Mouse (Mus musculus) mature B cell (primary cell): ENCODE data around the gene Etfb.
"Not testable (repeated sequence)": the region's sequence is repeated elsewhere in the genome, so short reads cannot be mapped to it uniquely, and the experiment has no call there.

ENCODE experiments used
- in situ Hi-C: fragments of 300-500 bp; cut with MboI; formaldehyde crosslinking; loops from 2 replicates; pipeline ENCODE4 v1.14.3; 2019

Etfb gene

GRCm38 (mm10) chr7:43443917-43444293, at the start of gene Etfb, which contains the start of gene Gm45233:
Etfb (plus strand) TSS chr7:43444083.
Gm45233 (plus strand) TSS chr7:43444128.
- in situ Hi-C loops: no loop called here

- in situ Hi-C loops: no loop called here
Measured at GRCm38 (mm10) chr7:43399501-43399900, 44.4 kb upstream of the Etfb start.

- in situ Hi-C loops: no loop called here
Measured at GRCm38 (mm10) chr7:43402718-43403117, 41.2 kb upstream of the Etfb start.

- in situ Hi-C loops: no loop called here
Measured at GRCm38 (mm10) chr7:43407573-43407972, 36.3 kb upstream of the Etfb start.

- in situ Hi-C loops: no loop called here
Measured at GRCm38 (mm10) chr7:43408131-43408553, 35.7 kb upstream of the Etfb start, which contains the start of gene Siglecg. Siglecg (plus strand) TSS chr7:43408204.

GRCm38 (mm10) chr7:43409084-43409483, 34.8 kb upstream of the Etfb start:
- in situ Hi-C loops: no loop called here

GRCm38 (mm10) chr7:43411724-43412123, 32.2 kb upstream of the Etfb start:
- in situ Hi-C loops: not testable (repeated sequence)

GRCm38 (mm10) chr7:43417298-43417697, 26.6 kb upstream of the Etfb start:
- in situ Hi-C loops: no loop called here

GRCm38 (mm10) chr7:43422995-43423617, 20.8 kb upstream of the Etfb start:
- in situ Hi-C loops: no loop called here

GRCm38 (mm10) chr7:43423991-43424625, 19.8 kb upstream of the Etfb start:
- in situ Hi-C loops: no loop called here

GRCm38 (mm10) chr7:43427406-43427805, 16.5 kb upstream of the Etfb start, which contains the start of gene Lim2:
Lim2 (plus strand) TSS chr7:43427670.
- in situ Hi-C loops: no loop called here

- in situ Hi-C loops: no loop called here
Measured at GRCm38 (mm10) chr7:43429500-43429899, 14.4 kb upstream of the Etfb start.

- in situ Hi-C loops: no loop called here
Measured at GRCm38 (mm10) chr7:43432891-43433290, 11.0 kb upstream of the Etfb start.

- in situ Hi-C loops: no loop called here
Measured at GRCm38 (mm10) chr7:43434676-43435075, 9.2 kb upstream of the Etfb start.

- in situ Hi-C loops: no loop called here
Measured at GRCm38 (mm10) chr7:43436341-43437255, 7.3 kb upstream of the Etfb start, which contains the start of gene Nkg7. Nkg7 (plus strand) TSS chr7:43437073.

GRCm38 (mm10) chr7:43438611-43439010, 5.3 kb upstream of the Etfb start:
- in situ Hi-C loops: no loop called here

- in situ Hi-C loops: no loop called here
Measured at GRCm38 (mm10) chr7:43440482-43440881, 3.4 kb upstream of the Etfb start, which contains the start of gene Cldnd2. Cldnd2 (plus strand) TSS chr7:43440782.

- in situ Hi-C loops: no loop called here
Measured at GRCm38 (mm10) chr7:43441071-43441470, 2.8 kb upstream of the Etfb start.

- in situ Hi-C loops: no loop called here
Measured at GRCm38 (mm10) chr7:43442684-43443083, 1.2 kb upstream of the Etfb start.

GRCm38 (mm10) chr7:43443126-43443916, 562 bp upstream of the Etfb start:
- in situ Hi-C loops: no loop called here

- in situ Hi-C loops: no loop called here
Measured at GRCm38 (mm10) chr7:43447801-43448200, 3.9 kb downstream of the Etfb start.
